In the genomic region with DNA sequence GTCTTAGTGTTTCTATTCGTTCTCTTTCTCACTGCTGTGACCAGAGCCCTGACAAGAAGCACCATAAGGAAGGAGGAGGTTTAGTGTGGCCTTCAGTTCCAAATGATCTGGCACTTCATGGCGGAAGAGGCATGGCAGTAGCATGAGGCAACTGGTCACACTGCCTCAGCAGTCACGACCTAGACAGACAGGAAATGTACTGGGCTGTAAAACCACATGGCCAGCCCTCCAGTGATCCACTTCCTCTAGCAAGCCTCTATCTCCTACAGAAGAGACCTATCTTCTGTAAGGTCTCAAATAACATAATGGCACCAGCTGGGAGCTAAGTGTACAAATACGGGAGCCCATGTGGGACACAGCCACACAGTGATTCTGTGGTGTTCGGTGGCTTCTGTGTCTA, we compare ENCODE assay signal across 24 mouse cellular contexts. TPM values are rescaled to one million over a fixed set of nuclear protein-coding genes. Genes with fewer than 3 reads are reported as not detected.
DNase-seq lines count a peak whose midpoint lies in the region; ATAC-seq lines count a peak whose summit lies in the region.
"Had no signal": no experiment of that assay in that cellular context is flagged by ENCODE, and none has a peak within 500 bp of the region (broad histone marks: within the 10 kb centered on the region; RNA-seq: fewer than 3 reads in every experiment).

No protein-coding gene starts in this region.

- no peaks in the 10 kb centered on the region for H3K9me3 ChIP-seq in liver, embryonic 15.5 days (replicated peaks)
- H3K9me3 ChIP-seq in liver, embryonic 12.5 days (replicated peaks) = no peaks in the 10 kb centered on the region
- H3K9me3 ChIP-seq: embryonic facial prominence, embryonic 13.5 days; heart, embryonic 13.5 days; limb, embryonic 15.5 days; midbrain, embryonic 10.5 days; neural tube, embryonic 12.5 days had no signal

- H3K27ac ChIP-seq in liver, embryonic 15.5 days (replicated peaks) = 0 out of 2 replicates have a peak overlapping the region, but pooled peaks have one; percentile 6
- no peak overlapping the region for H3K27ac ChIP-seq in liver, embryonic 12.5 days
- H3K27ac ChIP-seq: embryonic facial prominence, embryonic 13.5 days; heart, embryonic 13.5 days; hindbrain, postnatal 0 days; layer of hippocampus, adult 2 months; limb, embryonic 15.5 days; midbrain, embryonic 10.5 days; neural tube, embryonic 12.5 days; stomach, postnatal 0 days had no signal

- no peak overlapping the region for H3K9ac ChIP-seq in liver, embryonic 15.5 days
- no peak overlapping the region for H3K9ac ChIP-seq in liver, embryonic 12.5 days
- H3K9ac ChIP-seq: embryonic facial prominence, embryonic 13.5 days; heart, embryonic 13.5 days; limb, embryonic 15.5 days; neural tube, embryonic 12.5 days had no signal

- ATAC-seq in liver, embryonic 15.5 days (ENCODE audit: insufficient read depth) = no peak
- ATAC-seq in liver, embryonic 12.5 days = no peak
- peak; percentile 27 for ATAC-seq in common myeloid progenitor, adult 5-6 weeks (replicated peaks; ENCODE audit: low read depth, poor library complexity, severe bottlenecking)
- ATAC-seq in megakaryocyte progenitor cell, adult 5-6 weeks (replicated peaks; ENCODE audit: poor library complexity) = peak; percentile 71
- ATAC-seq: forebrain, embryonic 14.5 days; hindbrain, postnatal 0 days had no signal

- H3K4me3 ChIP-seq in liver, embryonic 15.5 days (replicated peaks) = no peak overlapping the region
- H3K4me3 ChIP-seq in liver, embryonic 12.5 days = no peak overlapping the region
- H3K4me3 ChIP-seq: embryonic facial prominence, embryonic 13.5 days; heart, embryonic 13.5 days; layer of hippocampus, adult 2 months; limb, embryonic 15.5 days; midbrain, embryonic 10.5 days; neural tube, embryonic 12.5 days had no signal

- H3K36me3 ChIP-seq in liver, embryonic 15.5 days (replicated peaks) = no peaks in the 10 kb centered on the region
- H3K36me3 ChIP-seq in liver, embryonic 12.5 days = no peaks in the 10 kb centered on the region
- H3K36me3 ChIP-seq: embryonic facial prominence, embryonic 13.5 days; heart, embryonic 13.5 days; limb, embryonic 15.5 days; midbrain, embryonic 10.5 days; neural tube, embryonic 12.5 days had no signal

- peaks cover 21% of the 10 kb centered on the region for H3K27me3 ChIP-seq in liver, embryonic 15.5 days
- H3K27me3 ChIP-seq in liver, embryonic 12.5 days (replicated peaks) = peaks cover 29% of the 10 kb centered on the region

- H3K4me1 ChIP-seq in liver, embryonic 15.5 days (replicated peaks) = 0 out of 2 replicates have a peak, but pooled peaks cover 3% of the 10 kb centered on the region
- H3K4me1 ChIP-seq in liver, embryonic 12.5 days = no peaks in the 10 kb centered on the region
- H3K4me1 ChIP-seq: embryonic facial prominence, embryonic 13.5 days; neural tube, embryonic 12.5 days had no signal

- WGBS in liver, embryonic 15.5 days (ENCODE audit: insufficient replicate concordance) = 40% methylated on average over 5 of the region's 5 CpGs
- 51% methylated on average over 5 of the region's 5 CpGs for WGBS in liver, embryonic 12.5 days (ENCODE audit: insufficient replicate concordance)

- no peak overlapping the region for H3K4me2 ChIP-seq in liver, embryonic 15.5 days
- no peak overlapping the region for H3K4me2 ChIP-seq in liver, embryonic 12.5 days
- H3K4me2 ChIP-seq: embryonic facial prominence, embryonic 13.5 days; heart, embryonic 13.5 days; limb, embryonic 15.5 days; neural tube, embryonic 12.5 days had no signal

- peak; percentile 50 for DNase-seq in A20 (ENCODE audit: low read depth, low spot score)
- no peak for DNase-seq in gastrocnemius, postnatal 25 days
- no peak for DNase-seq in urinary bladder, postnatal 36 days (ENCODE audit: low spot score in 2 of 2)
- DNase-seq in right cerebral cortex, postnatal 36 days (ENCODE audit: low spot score in 2 of 2) = no peak
- DNase-seq: adrenal gland, adult 2 months; cerebellum, adult 9-11 months; heart, postnatal 36 days; kidney, adult 2 months; kidney, postnatal 14 days; layer of hippocampus, postnatal 36 days had no signal

RNA-seq across cellular contexts. Expression of a gene that starts 20.0 kb away (rescaled TPM):
- polyA plus RNA-seq in liver, embryonic 15.5 days (2015; fragmentation: Nextera tagmentation; extraction: Ambion mirVana) = 0.17 and 0.40 TPM in 2 replicates
- 0.37 and 0.56 TPM in 2 replicates for polyA plus RNA-seq in liver, embryonic 12.5 days (2016; fragmentation: Nextera tagmentation; extraction: Ambion mirVana)
- 7.8 and 10.5 TPM in 2 replicates for total RNA-seq in common myeloid progenitor, adult 5-6 weeks (2017)
- total RNA-seq in megakaryocyte progenitor cell, adult 5-6 weeks (2015) = 7.7 and 9.6 TPM in 2 replicates
- 2.7 TPM in 2 replicates for total RNA-seq in megakaryocyte progenitor cell, adult 5-6 weeks (2017)
- total RNA-seq in gastrocnemius, postnatal 25 days (2021) = not detected
- total RNA-seq: heart, postnatal 36 days; hindbrain, postnatal 0 days; midbrain, postnatal 0 days had no signal

RNA-seq across cellular contexts. Expression of a gene that starts 32.9 kb away (rescaled TPM):
- polyA plus RNA-seq in liver, embryonic 15.5 days (2015; fragmentation: Nextera tagmentation; extraction: Ambion mirVana) = 0.59 and 0.79 TPM in 2 replicates
- 0.37 and 0.54 TPM in 2 replicates for polyA plus RNA-seq in liver, embryonic 12.5 days (2016; fragmentation: Nextera tagmentation; extraction: Ambion mirVana)
- total RNA-seq in common myeloid progenitor, adult 5-6 weeks (2017) = 4.1 and 10.4 TPM in 2 replicates
- total RNA-seq in megakaryocyte progenitor cell, adult 5-6 weeks (2015) = 0.83 and 0.94 TPM in 2 replicates
- total RNA-seq in megakaryocyte progenitor cell, adult 5-6 weeks (2017) = 1.9 and 3.1 TPM in 2 replicates
- total RNA-seq in gastrocnemius, postnatal 25 days (2021) = 10 to 100 TPM in 1 of 2 experiments, 1 to 10 TPM in 1; 6.5 to 16.7 TPM

RNA-seq across cellular contexts. Expression of a gene that starts 40.5 kb away (rescaled TPM):
- 16.7 and 19.3 TPM in 2 replicates for polyA plus RNA-seq in liver, embryonic 15.5 days (2015; fragmentation: Nextera tagmentation; extraction: Ambion mirVana)
- 29.2 and 31.3 TPM in 2 replicates for polyA plus RNA-seq in liver, embryonic 12.5 days (2016; fragmentation: Nextera tagmentation; extraction: Ambion mirVana)
- total RNA-seq in common myeloid progenitor, adult 5-6 weeks (2017) = 34.1 and 36.3 TPM in 2 replicates
- 22.1 and 22.2 TPM in 2 replicates for total RNA-seq in megakaryocyte progenitor cell, adult 5-6 weeks (2015)
- 34.2 and 42.6 TPM in 2 replicates for total RNA-seq in megakaryocyte progenitor cell, adult 5-6 weeks (2017)
- 10 to 100 TPM; 34.9 to 36.3 TPM for total RNA-seq in gastrocnemius, postnatal 25 days (2021)

RNA-seq across cellular contexts. Expression of a gene that starts 40.6 kb away (rescaled TPM):
- polyA plus RNA-seq in liver, embryonic 15.5 days (2015; fragmentation: Nextera tagmentation; extraction: Ambion mirVana) = 56.3 and 68.5 TPM in 2 replicates
- polyA plus RNA-seq in liver, embryonic 12.5 days (2016; fragmentation: Nextera tagmentation; extraction: Ambion mirVana) = 91.7 and 96.0 TPM in 2 replicates
- total RNA-seq in common myeloid progenitor, adult 5-6 weeks (2017) = 70.5 and 100 TPM in 2 replicates
- total RNA-seq in megakaryocyte progenitor cell, adult 5-6 weeks (2015) = 6.2 and 9.5 TPM in 2 replicates
- total RNA-seq in megakaryocyte progenitor cell, adult 5-6 weeks (2017) = 101 and 107 TPM in 2 replicates
- total RNA-seq in gastrocnemius, postnatal 25 days (2021) = 10 to 100 TPM; 41.5 to 45.7 TPM

RNA-seq across cellular contexts. Expression of a gene that starts 44.2 kb away (rescaled TPM):
- 30.7 and 37.0 TPM in 2 replicates for polyA plus RNA-seq in liver, embryonic 15.5 days (2015; fragmentation: Nextera tagmentation; extraction: Ambion mirVana)
- 33.2 and 36.1 TPM in 2 replicates for polyA plus RNA-seq in liver, embryonic 12.5 days (2016; fragmentation: Nextera tagmentation; extraction: Ambion mirVana)
- total RNA-seq in common myeloid progenitor, adult 5-6 weeks (2017) = 43.8 and 60.6 TPM in 2 replicates
- total RNA-seq in megakaryocyte progenitor cell, adult 5-6 weeks (2015) = 61.7 and 65.6 TPM in 2 replicates
- total RNA-seq in megakaryocyte progenitor cell, adult 5-6 weeks (2017) = 36.6 and 46.5 TPM in 2 replicates
- 10 to 100 TPM; 52.7 to 59.9 TPM for total RNA-seq in gastrocnemius, postnatal 25 days (2021)

Comparison
In these comparisons a context has a peak if more than half of its experiments do, and no peak if none do; other contexts are left out.
1. ATAC-seq: peak in common myeloid progenitor, adult 5-6 weeks (single experiment) and megakaryocyte progenitor cell, adult 5-6 weeks (single experiment); none in liver, embryonic 15.5 days (single experiment) and liver, embryonic 12.5 days (single experiment).